Mouse (Mus musculus): ENCODE results near the gene Igf1r.

DNA sequence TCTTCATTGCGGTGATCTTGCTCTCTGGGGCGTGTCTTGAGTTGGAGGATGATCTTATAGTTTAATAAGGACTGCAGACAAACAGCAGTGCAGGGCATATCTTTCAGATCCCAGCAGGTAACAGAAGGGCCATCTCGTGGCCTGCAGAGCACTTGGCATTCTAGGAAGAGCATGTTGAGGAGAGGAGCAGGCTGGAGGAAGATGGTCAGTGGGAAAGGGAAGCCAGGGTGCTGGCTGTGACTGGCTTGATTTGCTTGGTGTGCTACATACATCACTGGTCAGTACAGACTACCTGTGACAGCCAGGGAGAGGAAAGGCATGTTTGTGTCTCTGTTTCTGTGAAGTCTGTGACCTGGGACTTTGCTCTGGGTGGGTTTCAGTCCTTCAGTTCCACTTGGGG lies 122.8 kb downstream of the Igf1r start:
- TF ChIP-seq CTCF (IDR thresholded peaks at IDR 0.05; ENCODE audit: low read depth, low read length) = no peak
- no peak for TF ChIP-seq TAL1 (conservative IDR thresholded peaks at IDR 0.05; ENCODE audit: low read depth, low read length)
- no peak for TF ChIP-seq GATA1 (IDR thresholded peaks at IDR 0.05; ENCODE audit: borderline replicate concordance, low read length)
- no peak for TF ChIP-seq POLR2AphosphoS5 (IDR thresholded peaks at IDR 0.05; ENCODE audit: insufficient replicate concordance, low read depth, low read length)
- no peak for TF ChIP-seq GATA2 (IDR thresholded peaks at IDR 0.05; ENCODE audit: borderline replicate concordance, low read depth, low read length)
